Mouse (Mus musculus) spleen, postnatal 14 days (tissue): ENCODE results near the gene Eya4.

Experiments used
- DNase-seq, 2 experiments: peaks; one replicate each; pipeline ENCODE4 v3.0.0; 2021 to 2022; ENCODE audit warnings: low spot score in 2 of 2

Gene Eya4

GRCm38 (mm10) chr10:23063637-23064036, 286.9 kb downstream of the Eya4 start:
- no peak for DNase-seq

DNA sequence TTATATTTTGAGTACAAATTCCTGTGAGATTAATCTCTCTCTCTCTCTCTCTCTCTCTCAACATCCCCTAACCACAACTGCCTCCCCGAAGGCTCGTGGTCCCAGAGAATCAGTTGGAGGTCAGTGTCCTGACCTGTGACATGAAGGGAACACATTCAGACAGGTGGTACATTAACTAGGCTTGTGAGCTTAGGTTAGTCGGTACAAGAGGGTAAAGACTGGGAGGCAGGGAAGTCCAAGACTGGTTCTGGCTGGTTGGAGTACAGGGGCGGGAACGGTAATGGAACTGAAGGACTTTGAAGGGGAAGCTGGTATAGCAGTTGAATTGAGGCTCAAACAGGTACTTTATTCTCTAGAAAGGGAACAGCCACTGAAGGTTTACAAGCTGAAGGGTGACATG, 287.9 kb downstream of the Eya4 start:
- DNase-seq: no peak

DNA sequence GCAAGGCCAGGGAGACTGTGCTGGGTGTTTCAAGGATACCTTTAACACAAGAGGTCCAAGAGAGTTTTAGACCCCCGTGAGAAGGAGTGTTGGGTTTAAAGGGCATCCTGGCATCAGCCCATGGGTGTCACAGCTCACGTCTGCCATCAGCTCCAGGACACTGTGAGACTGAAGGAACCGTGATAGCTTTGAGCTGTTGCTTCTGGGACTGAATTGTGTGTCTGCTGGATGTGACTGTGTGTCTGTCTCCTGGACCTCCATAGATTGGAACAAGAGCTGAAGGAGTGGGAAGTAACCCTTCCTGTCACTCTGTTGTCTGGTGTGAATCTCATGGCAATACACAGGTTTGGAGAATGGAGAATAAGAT, 289.9 kb downstream of the Eya4 start:
- DNase-seq: no peak

DNA sequence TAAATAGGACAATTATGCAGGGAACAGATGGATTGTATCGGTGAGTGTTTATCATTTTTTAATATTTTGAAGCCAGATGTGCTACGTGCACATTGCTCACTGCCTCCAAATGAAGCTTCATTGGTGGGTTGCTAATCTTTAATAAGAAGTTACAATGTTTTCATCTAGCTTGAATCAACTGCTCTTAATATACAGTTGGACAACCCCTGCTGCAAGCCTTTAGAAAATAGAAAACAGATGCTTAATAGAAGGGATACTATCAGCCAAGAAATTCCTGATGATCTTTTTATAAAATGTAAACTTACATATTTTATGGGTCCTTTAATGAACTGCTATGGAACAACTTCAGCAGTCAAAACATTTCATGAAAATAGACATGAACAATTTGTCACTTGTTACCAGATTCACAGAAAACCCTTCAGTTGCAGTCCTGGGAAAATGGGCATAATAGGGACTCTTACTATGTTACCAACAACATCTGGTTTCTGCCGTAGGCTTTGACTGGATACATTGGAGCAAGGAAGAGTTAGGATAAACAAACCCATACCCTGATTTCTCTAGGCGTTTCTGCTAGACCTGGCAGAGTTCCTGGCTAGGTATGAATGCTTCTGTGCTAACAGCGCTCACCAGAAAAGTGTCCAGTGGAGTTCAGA, 290.4 kb downstream of the Eya4 start:
- no peak for DNase-seq

DNA sequence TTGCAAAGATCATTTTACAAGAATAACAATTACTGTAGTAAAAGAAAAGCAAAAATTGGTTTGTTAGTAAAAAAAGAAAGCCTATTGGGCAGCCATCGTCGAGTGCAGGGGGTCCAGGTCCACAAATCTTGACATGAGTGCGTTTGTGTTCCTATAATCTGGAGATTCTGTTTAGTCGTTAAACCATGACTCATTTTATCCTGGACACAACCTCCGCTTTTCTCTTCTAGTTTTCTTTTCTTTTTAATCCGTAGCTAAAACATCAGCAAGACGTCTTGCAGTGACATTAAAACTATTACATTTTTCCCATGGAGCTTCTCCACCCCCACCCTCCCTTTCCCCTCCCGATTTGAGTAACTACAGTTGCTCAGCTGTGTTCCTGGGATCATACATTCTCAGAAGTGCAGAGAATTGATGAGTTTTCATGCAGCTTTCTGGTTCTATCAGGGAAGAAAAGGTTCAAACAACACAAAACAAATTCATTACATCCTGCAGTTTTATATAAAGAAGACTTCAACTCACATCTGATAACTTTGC, 297.1 kb downstream of the Eya4 start:
- no peak for DNase-seq
